Mouse (Mus musculus) lung, adult 2 months (tissue): Measurements from ENCODE around the gene Sirt4. TPM values are rescaled to one million over a fixed set of nuclear protein-coding genes. Genes with fewer than 3 reads are reported as not detected.

Experiments
- DNase-seq: peaks from one replicate; pipeline ENCODE4 v3.0.0; 2022
- H3K4me1 ChIP-seq: fragments of 200-500 bp; 2 replicates; pipeline ENCODE4 v1.6.1; 2011; ENCODE audit warnings: low read length; ENCODE audit not compliant: control insufficient read depth, insufficient read depth
- H3K4me3 ChIP-seq: fragments of 200-500 bp; replicated peaks from 2 replicates; pipeline ENCODE3; 2011; ENCODE audit warnings: low read depth, mild to moderate bottlenecking, control low read depth, low read length; ENCODE audit errors: extremely low read depth
- CTCF ChIP-seq: fragments of 200-500 bp; IDR thresholded peaks from 2 replicates; pipeline ENCODE4 v1.5.1; 2011; ENCODE audit warnings: mild to moderate bottlenecking, low read length, control low read depth; ENCODE audit not compliant: insufficient read depth
- POLR2A ChIP-seq: fragments of 200-500 bp; IDR thresholded peaks from 2 replicates; pipeline ENCODE4 v1.6.1; 2011; ENCODE audit warnings: low read depth, mild to moderate bottlenecking, control low read depth, low read length, borderline replicate concordance; ENCODE audit errors: extremely low read depth
- WGBS: fragments of 180-500 bp; shearing (Covaris S2); methylation state at CpG from one replicate; pipeline ENCODE4 v1.1.7; 2018; 5-methylcytosine and 5-hydroxymethylcytosine counted together
- polyA plus RNA-seq: library from polyadenylated mRNA; depleted of rRNA; stranded (reverse); fragments of >200 nt; gene quantifications from 2 replicates; pipeline ENCODE4 v1.2.3, GENCODE M21; 2012

Sirt4 gene
- polyA plus RNA-seq, 1 experiment = 38.3 TPM

- Histone ChIP-seq H3K4me1 (no peaks in the 10 kb centered on the region), H3K4me3 (no peak overlapping the region)
- WGBS = 79% methylated on average over 7 of the region's 7 CpGs
- TF ChIP-seq POLR2A = no peak
- DNase-seq = no peak
Measured at GRCm38 (mm10) chr5:115437242-115437944, 47.1 kb downstream of the Sirt4 start.

GRCm38 (mm10) chr5:115436421-115437124, 48.0 kb downstream of the Sirt4 start:
- H3K4me3 ChIP-seq = no peak overlapping the region
- 3% methylated on average over 43 of the region's 43 CpGs for WGBS
- TF ChIP-seq POLR2A (no peak), CTCF (no peak)
- DNase-seq = peak; percentile 17
- H3K4me1 ChIP-seq = no peaks in the 10 kb centered on the region

GRCm38 (mm10) chr5:115435755-115436379, 48.7 kb downstream of the Sirt4 start:
- 46% methylated on average over 8 of the region's 8 CpGs for WGBS
- H3K4me3 ChIP-seq = no peak overlapping the region

GRCm38 (mm10) chr5:115434853-115435754, 49.4 kb downstream of the Sirt4 start:
- TF ChIP-seq POLR2A (no peak), CTCF (no peak)
- WGBS = 67% methylated on average over 15 of the region's 15 CpGs
- Histone ChIP-seq H3K4me3 (no peak overlapping the region), H3K4me1 (no peaks in the 10 kb centered on the region)
- no peak for DNase-seq

More at GRCm38 (mm10) chr5:115435755-115436379, 48.7 kb downstream of the Sirt4 start:
- no peak for TF ChIP-seq POLR2A
- TF ChIP-seq CTCF = no peak
- no peak for DNase-seq
- no peaks in the 10 kb centered on the region for H3K4me1 ChIP-seq

- DNase-seq = no peak
- 76% methylated on average over 11 of the region's 11 CpGs for WGBS
- no peak for TF ChIP-seq CTCF
- TF ChIP-seq POLR2A = no peak
Measured at GRCm38 (mm10) chr5:115434280-115434852, 50.2 kb downstream of the Sirt4 start.

GRCm38 (mm10) chr5:115433191-115433590, 51.3 kb downstream of the Sirt4 start:
- TF ChIP-seq CTCF (no peak), POLR2A (no peak)
- no peak for DNase-seq
- Histone ChIP-seq H3K4me3 (no peak overlapping the region), H3K4me1 (no peaks in the 10 kb centered on the region)
- whole genome bisulfite sequencing = 81% methylated on average over 8 of the region's 8 CpGs

More at GRCm38 (mm10) chr5:115434280-115434852, 50.2 kb downstream of the Sirt4 start:
- H3K4me1 ChIP-seq = no peaks in the 10 kb centered on the region
- no peak overlapping the region for H3K4me3 ChIP-seq

GRCm38 (mm10) chr5:115432395-115432794, 52.1 kb downstream of the Sirt4 start:
- Histone ChIP-seq H3K4me3 (no peak overlapping the region), H3K4me1 (no peaks in the 10 kb centered on the region)
- no peak for TF ChIP-seq CTCF
- no peak for TF ChIP-seq POLR2A
- DNase-seq = no peak
- WGBS = 82% methylated on average over 11 of the region's 11 CpGs

- no peak for DNase-seq
- TF ChIP-seq POLR2A (no peak), CTCF (no peak)
- Histone ChIP-seq H3K4me1 (no peaks in the 10 kb centered on the region), H3K4me3 (no peak overlapping the region)
- WGBS = 45% methylated on average over 7 of the region's 7 CpGs
Measured at GRCm38 (mm10) chr5:115431898-115432259, 52.6 kb downstream of the Sirt4 start.
